Mouse (Mus musculus) hindbrain, postnatal 0 days (tissue): ENCODE measurements around the gene Khdc1c. TPM values are rescaled to one million over a fixed set of nuclear protein-coding genes. Genes with fewer than 3 reads are reported as not detected.
"Not testable (repeated sequence)": the region's sequence is repeated elsewhere in the genome, so short reads cannot be mapped to it uniquely, and the experiment has no call there.

ENCODE experiments used
- ATAC-seq: fragments of 200-750 bp; cut with Nextera tagmentation; 2 replicates; pipeline ENCODE4 v1.8.0; 2017; ENCODE audit warnings: mild to moderate bottlenecking, moderate TSS enrichment, moderate library complexity
- DNase-seq: peaks from one replicate; pipeline ENCODE4 v3.0.0-alpha.2; 2015; ENCODE audit warnings: low spot score
- H3K27ac ChIP-seq: fragments of 300-500 bp; sonication (generic); 2 replicates; pipeline ENCODE4 v1.5.1; 2014; ENCODE audit warnings: mild to moderate bottlenecking
- H3K27me3 ChIP-seq: fragments of 300-500 bp; sonication (generic); 2 replicates; pipeline ENCODE4 v1.6.1; 2014; ENCODE audit warnings: low read length, mixed read lengths; ENCODE audit not compliant: insufficient read depth
- H3K36me3 ChIP-seq: fragments of 300-500 bp; sonication (generic); 2 replicates; pipeline ENCODE4 v1.6.1; 2014; ENCODE audit warnings: low read length, mixed read lengths; ENCODE audit not compliant: insufficient read depth
- H3K4me1 ChIP-seq: fragments of 300-500 bp; sonication (generic); 2 replicates; pipeline ENCODE4 v1.6.1; 2014; ENCODE audit warnings: antibody characterized with exemption, low read length, mixed read lengths; ENCODE audit not compliant: insufficient read depth
- H3K4me2 ChIP-seq: fragments of 300-500 bp; sonication (generic); 2 replicates; pipeline ENCODE4 v1.6.1; 2014; ENCODE audit warnings: low read depth, mild to moderate bottlenecking, low read length, moderate library complexity, mixed read lengths
- H3K4me3 ChIP-seq: fragments of 300-500 bp; sonication (generic); 2 replicates; pipeline ENCODE4 v1.5.1; 2014; ENCODE audit warnings: low read length
- H3K9ac ChIP-seq: fragments of 300-500 bp; sonication (generic); replicated peaks from 2 replicates; pipeline ENCODE4 v1.6.1; 2014; ENCODE audit warnings: mild to moderate bottlenecking, low read length, moderate library complexity, mixed read lengths
- H3K9me3 ChIP-seq: fragments of 300-500 bp; sonication (generic); 2 replicates; pipeline ENCODE4 v1.6.1; 2016; ENCODE audit warnings: low read length, mixed read lengths
- CTCF ChIP-seq: IDR thresholded peaks from 2 replicates; pipeline ENCODE4 v1.5.1; 2016; ENCODE audit warnings: antibody characterized with exemption, control low read depth, low read depth
- WGBS: fragments of 180-500 bp; shearing (Covaris S2); extraction: QIAGEN DNeasy Blood & Tissue Kit; methylation state at CpG from one replicate; pipeline ENCODE4 v1.1.7; 2014; 5-methylcytosine and 5-hydroxymethylcytosine counted together
- polyA plus RNA-seq: library from polyadenylated mRNA; unstranded; fragments of >200 nt; fragmentation: Nextera tagmentation; extraction: Ambion mirVana; gene quantifications from 2 replicates; pipeline ENCODE4 v1.2.1, GENCODE M21; 2015
- total RNA-seq: library from RNA; depleted of rRNA; stranded (reverse); fragments of >200 nt; gene quantifications from 2 replicates; pipeline ENCODE4 v1.2.3, GENCODE M21; 2014; rRNA removed

The Khdc1c gene
- total RNA-seq, result not detected in 2 replicates
- polyA plus RNA-seq, result not detected in 2 replicates

DNA sequence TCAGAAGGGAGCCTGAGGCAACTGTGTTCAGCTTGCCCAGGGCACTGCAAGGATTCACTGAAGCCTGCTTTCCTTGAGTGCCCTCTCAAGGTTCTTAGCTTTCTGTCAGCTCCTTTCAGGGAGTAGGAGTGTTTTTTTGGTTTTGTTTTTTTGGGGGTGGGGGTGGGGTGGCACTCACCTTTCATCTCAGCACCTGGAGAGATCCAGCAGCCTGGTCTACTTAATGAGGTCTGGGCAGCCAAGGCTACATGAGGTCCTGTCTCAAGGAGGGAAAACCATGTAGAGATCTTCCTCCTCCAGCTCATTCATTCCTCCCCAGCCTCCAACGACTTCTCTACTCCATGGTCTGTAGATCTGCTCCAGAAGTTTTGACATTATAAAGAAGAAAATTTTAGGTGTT, at the start of gene Khdc1c:
TSS of gene Khdc1c (plus strand) at position 301 of the 400 bp plus-strand sequence.
- not testable (repeated sequence) for H3K9me3 ChIP-seq, ATAC-seq, H3K4me1 ChIP-seq, DNase-seq, H3K4me2 ChIP-seq, H3K27me3 ChIP-seq, H3K36me3 ChIP-seq, H3K4me3 ChIP-seq, H3K9ac ChIP-seq, H3K27ac ChIP-seq
- WGBS, result 83% methylated on average over 1 of the region's 1 CpGs

DNA sequence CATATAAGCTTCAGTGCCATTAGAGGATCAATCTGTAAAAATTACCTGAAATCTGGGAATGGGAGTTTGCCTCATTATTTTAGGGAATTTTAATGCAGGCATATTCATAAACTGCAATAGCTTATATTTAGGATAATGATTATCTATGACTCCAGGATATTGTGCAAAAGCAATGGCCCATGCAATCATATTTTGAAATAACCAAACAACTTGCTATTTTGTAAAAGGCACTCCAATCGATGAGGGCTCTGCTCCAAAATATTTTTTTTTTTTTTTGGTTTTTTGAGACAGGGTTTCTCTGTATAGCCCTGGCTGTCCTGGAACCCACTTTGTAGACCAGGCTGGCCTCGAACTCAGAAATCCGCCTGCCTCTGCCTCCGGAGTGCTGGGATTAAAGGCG, 47.9 kb upstream of the Khdc1c start:
- not testable (repeated sequence) for H3K4me1 ChIP-seq, H3K9me3 ChIP-seq, H3K4me3 ChIP-seq, DNase-seq, ATAC-seq, H3K27me3 ChIP-seq, H3K36me3 ChIP-seq, H3K4me2 ChIP-seq, H3K27ac ChIP-seq, H3K9ac ChIP-seq
- 91% methylated on average over 5 of the region's 5 CpGs for WGBS

DNA sequence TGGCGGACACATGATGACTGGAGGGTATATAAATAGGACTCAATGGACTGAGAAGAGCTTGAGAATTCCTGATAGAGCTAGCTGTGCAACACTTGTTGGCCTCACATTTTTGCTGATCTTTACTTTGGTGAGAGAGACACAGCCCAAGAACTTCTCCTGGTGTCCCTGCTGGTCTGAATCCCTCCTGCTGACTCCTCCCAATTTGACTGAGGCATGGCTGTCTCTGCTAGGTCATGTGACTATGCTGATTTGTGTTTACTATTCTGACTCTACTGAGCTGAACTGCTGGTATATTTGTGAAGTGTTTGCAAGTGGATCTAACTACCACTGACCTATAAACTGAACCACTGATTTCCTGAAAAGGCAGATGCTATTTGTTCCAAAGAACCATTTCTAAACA, 46.5 kb upstream of the Khdc1c start:
- WGBS, result 96% methylated on average over 1 of the region's 1 CpGs
- H3K27me3 ChIP-seq, result no peaks in the 10 kb centered on the region
- H3K4me3 ChIP-seq, result no peak overlapping the region
- no peaks in the 10 kb centered on the region for H3K4me1 ChIP-seq
- no peaks in the 10 kb centered on the region for H3K9me3 ChIP-seq
- TF ChIP-seq CTCF, result no peak
- no peak overlapping the region for H3K9ac ChIP-seq
- no peak for ATAC-seq
- H3K4me2 ChIP-seq, result no peak overlapping the region
- no peak for DNase-seq
- no peaks in the 10 kb centered on the region for H3K36me3 ChIP-seq
- H3K27ac ChIP-seq, result no peak overlapping the region

DNA sequence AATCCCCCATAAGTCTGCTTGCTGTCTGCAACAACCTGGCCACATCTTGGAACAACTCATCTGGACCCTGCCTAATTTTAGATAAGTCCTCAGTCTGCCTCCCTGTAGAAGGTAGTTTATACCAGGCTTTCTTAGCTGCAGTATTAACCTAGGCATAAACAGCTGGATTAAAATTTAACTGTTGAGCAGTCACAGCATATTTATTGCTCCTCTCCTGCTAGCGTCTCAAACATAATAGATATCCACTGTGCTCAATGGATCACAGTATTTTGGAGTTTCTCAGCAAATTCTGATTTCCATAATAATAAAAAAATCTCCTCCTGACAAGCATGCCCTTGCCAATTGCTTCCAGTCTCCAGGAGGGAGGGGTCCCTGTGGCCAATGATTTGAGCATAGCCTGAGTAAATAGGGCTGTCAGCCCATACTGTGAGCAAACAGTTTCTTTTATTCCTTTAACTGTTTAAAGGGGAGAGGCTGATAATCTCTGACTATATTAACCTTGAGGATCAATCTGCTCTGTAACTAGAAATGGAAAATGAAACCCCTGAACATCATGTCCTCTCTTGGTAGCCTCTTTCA, 44.0 kb upstream of the Khdc1c start:
- no peak for TF ChIP-seq CTCF
- peak; percentile 16 for DNase-seq
- WGBS, result 17% methylated on average over 1 of the region's 1 CpGs
- Histone ChIP-seq H3K4me1 (no peaks in the 10 kb centered on the region), H3K4me2 (no peak overlapping the region), H3K4me3 (no peak overlapping the region), H3K9ac (no peak overlapping the region), H3K27me3 (no peaks in the 10 kb centered on the region), H3K27ac (no peak overlapping the region), H3K36me3 (no peaks in the 10 kb centered on the region), H3K9me3 (no peaks in the 10 kb centered on the region)
- ATAC-seq, result peak; percentile 51; the same call in 1 of the 2 replicates

DNA sequence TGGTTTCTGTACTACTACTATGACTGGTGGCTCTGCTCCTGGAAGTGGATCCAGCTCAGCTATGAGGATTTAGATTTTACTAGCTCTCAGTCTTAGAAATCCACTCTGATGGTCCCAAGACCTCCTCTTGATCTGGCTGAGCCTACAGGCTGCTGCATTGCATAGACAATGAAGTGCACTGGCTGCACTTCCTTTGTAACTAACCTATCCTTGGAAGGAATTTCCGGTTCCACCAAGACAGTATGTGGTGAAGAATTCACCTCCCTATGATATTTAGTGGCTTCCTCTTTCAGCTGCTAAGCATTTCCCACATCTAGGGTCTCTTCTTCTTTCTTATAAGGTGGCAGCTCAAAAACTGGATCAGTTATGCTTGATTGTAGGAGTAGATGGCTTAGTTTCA, 43.5 kb upstream of the Khdc1c start:
- H3K9ac ChIP-seq, result no peak overlapping the region
- no peak overlapping the region for H3K4me2 ChIP-seq
- H3K4me3 ChIP-seq, result no peak overlapping the region
- no peak overlapping the region for H3K27ac ChIP-seq
- no peak for ATAC-seq
- no peaks in the 10 kb centered on the region for H3K9me3 ChIP-seq
- no peaks in the 10 kb centered on the region for H3K27me3 ChIP-seq
- TF ChIP-seq CTCF, result no peak
- whole genome bisulfite sequencing, result 69% methylated on average over 1 of the region's 1 CpGs
- no peaks in the 10 kb centered on the region for H3K4me1 ChIP-seq
- DNase-seq, result no peak
- no peaks in the 10 kb centered on the region for H3K36me3 ChIP-seq

DNA sequence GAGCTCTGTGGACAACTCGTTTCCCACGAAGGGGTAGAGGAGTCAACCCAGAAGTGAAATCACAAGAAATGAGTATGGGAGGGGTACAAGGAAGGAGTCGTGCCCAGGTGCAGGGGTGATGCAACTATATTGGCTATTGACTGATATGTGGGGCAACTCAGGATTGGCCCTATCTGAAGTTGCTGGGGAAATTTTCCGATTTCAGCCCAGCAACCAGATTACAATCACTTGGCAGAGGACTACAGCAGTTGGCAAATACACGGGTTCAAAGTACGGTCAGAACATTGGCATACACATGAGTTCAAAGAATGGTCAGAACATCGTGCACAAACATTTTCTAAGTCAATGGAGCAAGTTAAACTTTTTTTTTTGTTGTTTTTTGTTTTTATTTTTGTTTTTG, 41.4 kb upstream of the Khdc1c start:
- no peak for TF ChIP-seq CTCF
- Histone ChIP-seq H3K36me3 (no peaks in the 10 kb centered on the region), H3K4me1 (no peaks in the 10 kb centered on the region), H3K27ac (no peak overlapping the region), H3K4me2 (no peak overlapping the region), H3K9ac (no peak overlapping the region), H3K4me3 (no peak overlapping the region), H3K9me3 (no peaks in the 10 kb centered on the region), H3K27me3 (no peaks in the 10 kb centered on the region)
- 96% methylated on average over 7 of the region's 7 CpGs for WGBS
- DNase-seq (no peak), ATAC-seq (no peak)

DNA sequence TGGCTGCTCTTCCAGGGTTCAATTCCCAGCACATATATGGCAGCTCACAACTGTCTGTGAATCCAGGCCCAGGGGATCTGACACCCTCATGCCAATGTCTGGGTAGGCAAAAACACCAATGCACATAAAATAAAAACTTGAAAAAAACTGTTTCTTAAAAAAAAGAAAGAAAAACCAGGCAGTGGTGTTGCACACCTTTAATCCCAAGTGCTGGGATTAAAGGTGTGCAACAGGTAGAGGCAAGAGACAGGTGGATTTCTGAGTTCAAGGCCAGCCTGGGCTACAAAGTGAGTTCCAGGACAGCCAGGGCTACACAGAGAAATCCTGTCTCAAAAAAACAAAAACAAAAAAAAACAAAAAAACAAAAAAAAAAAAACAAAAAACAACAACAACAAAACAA, 37.0 kb upstream of the Khdc1c start:
- not testable (repeated sequence) for H3K4me2 ChIP-seq, H3K9me3 ChIP-seq, H3K27me3 ChIP-seq, H3K36me3 ChIP-seq, H3K27ac ChIP-seq, H3K9ac ChIP-seq, DNase-seq, ATAC-seq, H3K4me3 ChIP-seq, H3K4me1 ChIP-seq
